Mouse (Mus musculus) MEL (cell line): ENCODE measurements around the gene Osbpl3. TPM values are rescaled to one million over a fixed set of nuclear protein-coding genes. Genes with fewer than 3 reads are reported as not detected.
A peak's percentile ranks its signal among the peaks of the same experiment; 100 is the strongest.

ENCODE experiments used
- DNase-seq: peaks from one replicate; pipeline ENCODE4 v3.0.0; 2011; ENCODE audit warnings: low read depth, low spot score
- H3K27ac ChIP-seq: 2 replicates; pipeline ENCODE4 v1.5.1; 2012; ENCODE audit warnings: low read depth, mild to moderate bottlenecking, control low read depth, low read length, moderate library complexity; ENCODE audit not compliant: control insufficient read depth
- H3K27me3 ChIP-seq, 2 experiments: fragments of 150-350 bp in 1 of 2; sonication (generic) in 1 of 2; 2 replicates each; pipeline ENCODE4 v1.6.1; 2012; ENCODE audit warnings: low read length in 2 of 2, mild to moderate bottlenecking in 2 of 2, improper control_type of control experiment in 1 of 2, moderate library complexity in 1 of 2; ENCODE audit not compliant: insufficient read depth in 2 of 2, control insufficient read depth in 1 of 2
- H3K36me3 ChIP-seq, 2 experiments: 2 replicates each; pipeline ENCODE4 v1.6.1; 2012 to 2014; ENCODE audit warnings: low read length in 2 of 2, improper control_type of control experiment in 1 of 2, inconsistent platforms in 1 of 2, mild to moderate bottlenecking in 1 of 2; ENCODE audit not compliant: insufficient read depth in 2 of 2, control insufficient read depth in 1 of 2
- H3K4me1 ChIP-seq, 2 experiments: fragments of 150-350 bp in 1 of 2; sonication (generic) in 1 of 2; 2 replicates each; pipeline ENCODE4 v1.6.1; 2012; ENCODE audit warnings: low read length in 2 of 2, improper control_type of control experiment in 1 of 2, mild to moderate bottlenecking in 1 of 2; ENCODE audit not compliant: insufficient read depth in 2 of 2, control insufficient read depth in 1 of 2
- H3K4me3 ChIP-seq, 2 experiments: fragments of 150-350 bp in 1 of 2; sonication (generic) in 1 of 2; 2 replicates each; pipeline ENCODE4 v1.5.1; 2012; ENCODE audit warnings: low read depth in 2 of 2, low read length in 2 of 2, mild to moderate bottlenecking in 2 of 2, moderate library complexity in 2 of 2, control low read depth in 1 of 2, improper control_type of control experiment in 1 of 2; ENCODE audit not compliant: control insufficient read depth in 1 of 2, insufficient read depth in 1 of 2
- H3K79me2 ChIP-seq: 2 replicates; pipeline ENCODE4 v1.6.1; 2012; ENCODE audit warnings: mild to moderate bottlenecking, low read length, moderate library complexity; ENCODE audit not compliant: control insufficient read depth, poor library complexity, insufficient read depth
- H3K9ac ChIP-seq: 2 replicates; pipeline ENCODE4 v1.6.1; 2012; ENCODE audit warnings: low read depth, mild to moderate bottlenecking, control low read depth, low read length, moderate library complexity; ENCODE audit not compliant: control insufficient read depth, poor library complexity, severe bottlenecking
- H3K9me3 ChIP-seq: fragments of 150-350 bp; sonication (generic); replicated peaks from 2 replicates; pipeline ENCODE4 v1.6.1; 2012; ENCODE audit warnings: mild to moderate bottlenecking, low read length, improper control_type of control experiment, moderate library complexity; ENCODE audit not compliant: insufficient read depth
- BHLHE40 ChIP-seq: IDR thresholded peaks from 2 replicates; pipeline ENCODE4 v1.6.1; 2012; ENCODE audit warnings: low read depth, mild to moderate bottlenecking, inconsistent platforms, low read length, improper control_type of control experiment, borderline replicate concordance
- CHD1 ChIP-seq: IDR thresholded peaks from 2 replicates; pipeline ENCODE4 v1.6.1; 2012; ENCODE audit warnings: low read depth, mild to moderate bottlenecking, inconsistent platforms, low read length, improper control_type of control experiment
- EP300 ChIP-seq, 2 experiments: IDR thresholded peaks; 2 replicates each; pipeline ENCODE4 v1.6.1; 2011; ENCODE audit warnings: improper control_type of control experiment in 2 of 2, low read length in 2 of 2, low read depth in 1 of 2, mild to moderate bottlenecking in 1 of 2
- ETS1 ChIP-seq: IDR thresholded peaks from 2 replicates; pipeline ENCODE4 v1.6.1; 2012; ENCODE audit warnings: low read depth, mild to moderate bottlenecking, inconsistent platforms, low read length, improper control_type of control experiment, moderate library complexity
- GATA1 ChIP-seq: IDR thresholded peaks from 2 replicates; pipeline ENCODE4 v1.6.1; 2011; ENCODE audit warnings: low read depth, low read length, improper control_type of control experiment
- MAX ChIP-seq: IDR thresholded peaks from 2 replicates; pipeline ENCODE4 v1.6.1; 2011; ENCODE audit warnings: low read length, improper control_type of control experiment
- MXI1 ChIP-seq: IDR thresholded peaks from 2 replicates; pipeline ENCODE4 v1.6.1; 2011; ENCODE audit warnings: mild to moderate bottlenecking, low read depth, low read length, improper control_type of control experiment
- MYB ChIP-seq: IDR thresholded peaks from 2 replicates; pipeline ENCODE4 v1.6.1; 2011; ENCODE audit warnings: mild to moderate bottlenecking, low read depth, low read length, improper control_type of control experiment
- MYC ChIP-seq: IDR thresholded peaks from 2 replicates; pipeline ENCODE4 v1.6.1; 2011; ENCODE audit warnings: low read depth, mild to moderate bottlenecking, low read length, improper control_type of control experiment, moderate library complexity
- NELFE ChIP-seq: IDR thresholded peaks from 2 replicates; pipeline ENCODE4 v1.6.1; 2011; ENCODE audit warnings: low read depth, low read length, improper control_type of control experiment
- NRF1 ChIP-seq: IDR thresholded peaks from 2 replicates; pipeline ENCODE4 v1.6.1; 2014; ENCODE audit warnings: low read depth, mild to moderate bottlenecking, inconsistent platforms, low read length, improper control_type of control experiment, moderate library complexity; ENCODE audit not compliant: poor library complexity, insufficient read depth, severe bottlenecking
- POLR2AphosphoS5 ChIP-seq: IDR thresholded peaks from 2 replicates; pipeline ENCODE4 v1.6.1; 2012; ENCODE audit warnings: low read depth, borderline replicate concordance, mild to moderate bottlenecking, inconsistent platforms, low read length, moderate library complexity, mixed read lengths
- SMC3 ChIP-seq: IDR thresholded peaks from 2 replicates; pipeline ENCODE4 v1.6.1; 2011; ENCODE audit warnings: low read depth, low read length, improper control_type of control experiment
- TAL1 ChIP-seq: IDR thresholded peaks from 2 replicates; pipeline ENCODE4 v1.6.1; 2012; ENCODE audit warnings: mild to moderate bottlenecking, inconsistent platforms, low read length, moderate library complexity, mixed read lengths
- TCF12 ChIP-seq: IDR thresholded peaks from 2 replicates; pipeline ENCODE4 v1.6.1; 2014; ENCODE audit warnings: low read depth, mild to moderate bottlenecking, inconsistent platforms, low read length, improper control_type of control experiment, moderate library complexity
- ZNF384 ChIP-seq: IDR thresholded peaks from 2 replicates; pipeline ENCODE4 v1.6.1; 2012; ENCODE audit warnings: low read depth, mild to moderate bottlenecking, inconsistent platforms, low read length, improper control_type of control experiment
- polyA plus RNA-seq, 2 experiments: library from polyadenylated mRNA; stranded (reverse) in 1 of 2; unstranded in 1 of 2; fragments of >175 nt in 1 of 2; fragments of >200 nt in 1 of 2; gene quantifications; 2 replicates each; pipeline versions ENCODE4 v1.2.1 to v1.2.4; 2012; ENCODE audit warnings: low replicate concordance in 2 of 2, low read depth in 1 of 2; ENCODE audit not compliant: insufficient read length in 2 of 2, insufficient read depth in 1 of 2, missing spikeins in 1 of 2
- total RNA-seq: library from RNA; depleted of rRNA; stranded (reverse); fragments of 300-350 nt; gene quantifications from 2 replicates; pipeline ENCODE4 v1.2.3, GENCODE M21; 2012; rRNA removed

Gene Osbpl3
- total and polyA plus RNA-seq, 3 experiments, result 4.9 to 5.6 TPM; not detected in 1

DNA sequence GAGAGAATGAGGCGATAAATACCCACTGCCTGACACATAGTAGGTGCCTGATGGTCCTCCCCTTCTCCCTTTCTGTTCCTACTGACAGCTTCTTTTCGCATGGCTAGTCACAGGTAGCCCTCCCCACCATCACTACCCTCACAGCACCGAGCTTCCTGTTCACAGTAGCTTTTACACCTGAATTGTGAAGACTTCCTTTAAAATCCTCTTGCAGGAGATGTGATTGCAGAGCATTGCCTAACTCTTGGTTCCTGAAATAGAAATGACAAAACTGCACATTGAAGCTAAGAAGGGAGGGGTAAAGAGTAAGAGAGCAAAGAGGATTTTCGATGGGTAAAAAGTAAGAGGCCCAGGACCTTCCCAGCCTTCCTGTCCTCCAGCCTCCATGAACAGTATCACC, 211.0 kb downstream of the Osbpl3 start:
- H3K79me2 ChIP-seq, result no peaks in the 10 kb centered on the region
- H3K9ac ChIP-seq, result no peak overlapping the region
- peaks cover 0 to 34% of the 10 kb centered on the region in 2 experiments; a peak in 2 of 4 replicates for H3K36me3 ChIP-seq
- H3K27ac ChIP-seq, result no peak overlapping the region
- no peaks in the 10 kb centered on the region; a peak in 1 of 4 replicates for H3K27me3 ChIP-seq
- no peaks in the 10 kb centered on the region for H3K9me3 ChIP-seq
- no peak for DNase-seq
- H3K4me1 ChIP-seq, result peaks cover 20 to 30% of the 10 kb centered on the region in 2 experiments
- no peak overlapping the region for H3K4me3 ChIP-seq
- TF ChIP-seq NELFE (no peak), SMC3 (no peak), MAX (no peak), ZNF384 (peak; percentile 48; the same call in 1 of the 2 replicates), MXI1 (no peak), NRF1 (no peak), BHLHE40 (no peak), MYB (no peak)
- TF ChIP-seq, all 39 proteins: peak for 1

GRCm38 (mm10) chr6:50244126-50244525, 211.9 kb downstream of the Osbpl3 start:
- Histone ChIP-seq H3K27me3 (no peaks in the 10 kb centered on the region), H3K27ac (no peak overlapping the region), H3K4me1 (peaks cover 26 to 38% of the 10 kb centered on the region in 2 experiments), H3K9me3 (no peaks in the 10 kb centered on the region), H3K9ac (no peak overlapping the region)
- peak; percentile 40 for DNase-seq
- no peak for TF ChIP-seq CHD1
- peak; percentile 37; the same call in 1 of the 2 replicates for TF ChIP-seq GATA1
- TF ChIP-seq ZNF384, result peak; percentile 45; the same call in 1 of the 2 replicates
- no peak for TF ChIP-seq MXI1
- no peak for TF ChIP-seq POLR2AphosphoS5
- no peak for TF ChIP-seq MAX
- peak; percentile 66 for TF ChIP-seq TCF12
- peak; percentile 18; the same call in 1 of the 2 replicates for TF ChIP-seq TAL1
- peak in 1 of 2 experiments; percentile 66; a peak in 2 of 4 replicates for TF ChIP-seq EP300 (IDR thresholded peaks at IDR 0.05; ENCODE audit: low read depth in 1 of 2, low read length in 2 of 2)
- TF ChIP-seq ETS1, result peak; percentile 82
- TF ChIP-seq MYC, result no peak
- TF ChIP-seq, all 39 proteins: peak for 6
- Histone ChIP-seq H3K79me2 (no peaks in the 10 kb centered on the region), H3K4me3 (no peak overlapping the region), H3K36me3 (peaks cover 0 to 41% of the 10 kb centered on the region in 2 experiments; a peak in 2 of 4 replicates)

Other genes starting within 250 kb of the Osbpl3 start
- gene Gsdme, start 192.3 kb downstream of the Osbpl3 start, total RNA-seq, result 0.20 and 0.27 TPM in 2 replicates
- gene Gsdme, start 192.3 kb downstream of the Osbpl3 start, polyA plus RNA-seq, result 1 to 10 TPM in 1 of 2 experiments, not detected in 1; 1.5 TPM
- gene Cycs, start 110.3 kb upstream of the Osbpl3 start, total RNA-seq, result 83.0 and 85.3 TPM in 2 replicates
- 100 to 1,000 TPM in 1 of 2 experiments, 10 to 100 TPM in 1; 28.0 to 139 TPM for gene Cycs, start 110.3 kb upstream of the Osbpl3 start, polyA plus RNA-seq
- 0.65 and 0.89 TPM in 2 replicates for gene 4921507P07Rik, start 140.4 kb upstream of the Osbpl3 start, total RNA-seq
- 1 to 10 TPM in 1 of 2 experiments, not detected in 1; 1.5 TPM for gene 4921507P07Rik, start 140.4 kb upstream of the Osbpl3 start, polyA plus RNA-seq
- gene Npvf, start 198.2 kb upstream of the Osbpl3 start, total RNA-seq, result not detected in 2 replicates
- gene Npvf, start 198.2 kb upstream of the Osbpl3 start, polyA plus RNA-seq, result not detected